Comparison of ENCODE assay signal across 31 mouse cellular contexts in the genomic region with DNA sequence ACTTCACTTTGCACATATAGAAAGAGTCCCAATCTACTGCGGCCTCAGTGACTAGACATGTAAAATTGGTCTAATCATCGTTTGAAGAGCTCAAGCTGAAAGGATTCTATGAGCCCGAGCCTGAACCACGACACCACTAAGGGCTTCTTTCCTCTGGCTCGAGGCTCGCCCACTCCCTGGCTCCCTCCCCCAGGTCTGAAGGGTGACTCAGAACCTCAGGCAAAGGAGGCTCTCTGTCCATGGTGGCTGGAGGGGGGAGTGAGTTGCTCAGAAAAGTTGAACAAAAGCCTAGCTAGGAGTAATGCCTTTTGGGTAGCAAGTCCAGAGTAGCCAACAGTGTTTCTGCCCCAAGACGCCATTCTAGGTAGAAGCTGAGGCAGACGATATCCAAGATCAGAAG.
"Had no signal": no experiment of that assay in that cellular context is flagged by ENCODE, and none has a peak within 500 bp of the region (broad histone marks: within the 10 kb centered on the region; RNA-seq: fewer than 3 reads in every experiment).

No protein-coding gene starts in this region.

- H3K4me2 ChIP-seq: limb, embryonic 12.5 days; limb, embryonic 13.5 days; limb, embryonic 15.5 days; liver, embryonic 11.5 days; liver, embryonic 12.5 days; liver, embryonic 13.5 days; liver, embryonic 15.5 days; lung, embryonic 14.5 days; lung, embryonic 15.5 days; midbrain, embryonic 11.5 days; midbrain, embryonic 12.5 days; midbrain, embryonic 13.5 days; midbrain, embryonic 15.5 days had no signal

- H3K27ac ChIP-seq: limb, embryonic 10.5 days; limb, embryonic 12.5 days; limb, embryonic 13.5 days; limb, embryonic 15.5 days; liver, embryonic 12.5 days; liver, embryonic 13.5 days; liver, embryonic 14.5 days; liver, embryonic 15.5 days; lung, embryonic 15.5 days; macrophage; midbrain, embryonic 10.5 days; midbrain, embryonic 12.5 days; midbrain, embryonic 13.5 days; midbrain, embryonic 15.5 days had no signal

- ATAC-seq: liver, embryonic 12.5 days; liver, postnatal 0 days; lung, postnatal 0 days; midbrain, embryonic 13.5 days; midbrain, embryonic 15.5 days; midbrain, embryonic 16.5 days had no signal

- H3K4me1 ChIP-seq: liver, embryonic 12.5 days; liver, embryonic 13.5 days; liver, embryonic 15.5 days had no signal

- DNase-seq: left cerebral cortex, postnatal 4 days; liver; liver, embryonic 13.5 days; liver, postnatal 0 days; lung, adult 18-20 months; lung, adult 2 months; lung, embryonic 14.5 days; lung, postnatal 10 days; lung, postnatal 14 days; lung, postnatal 36 days; lung, postnatal 4 days; midbrain, embryonic 14.5 days had no signal

- H3K9ac ChIP-seq: limb, embryonic 12.5 days; limb, embryonic 13.5 days; limb, embryonic 15.5 days; liver, embryonic 12.5 days; liver, embryonic 13.5 days; liver, embryonic 14.5 days; liver, embryonic 15.5 days; liver, postnatal 0 days; lung, embryonic 14.5 days; lung, embryonic 15.5 days; midbrain, embryonic 12.5 days; midbrain, embryonic 13.5 days; midbrain, embryonic 15.5 days had no signal

- H3K4me3 ChIP-seq: limb, embryonic 10.5 days; limb, embryonic 12.5 days; limb, embryonic 13.5 days; limb, embryonic 15.5 days; liver, embryonic 12.5 days; liver, embryonic 13.5 days; liver, embryonic 15.5 days; lung, embryonic 15.5 days; megakaryocyte, embryonic 14.5 days; midbrain, embryonic 10.5 days; midbrain, embryonic 12.5 days; midbrain, embryonic 13.5 days; midbrain, embryonic 15.5 days; myocyte had no signal

- H3K9me3 ChIP-seq: limb, embryonic 15.5 days; midbrain, embryonic 15.5 days had no signal
